Mouse (Mus musculus): Measurements from ENCODE around the gene Chrdl2. TPM values are rescaled to one million over a fixed set of nuclear protein-coding genes. Genes with fewer than 3 reads are reported as not detected.

The Chrdl2 gene
- polyA plus RNA-seq, 1 experiment from 2014 or later, result 0.72 TPM

GRCm38 (mm10) chr7:100017056-100017455 lies 11.1 kb downstream of the Chrdl2 start:
- Histone ChIP-seq H3K9me3 (ENCODE audit: control insufficient read depth, low read length) (no peaks in the 10 kb centered on the region), H3K27ac (ENCODE audit: low read depth, low read length) (no peak overlapping the region), H3K36me3 (ENCODE audit: control insufficient read depth, insufficient read depth, low read length) (no peaks in the 10 kb centered on the region), H3K9ac (replicated peaks; ENCODE audit: low read depth, low read length) (no peak overlapping the region), H3K4me2 (ENCODE audit: low read depth, low read length) (no peak overlapping the region), H3K4me1 (ENCODE audit: control insufficient read depth, insufficient read depth, low read length) (no peaks in the 10 kb centered on the region), H3K4me3 (ENCODE audit: low read depth, low read length) (no peak overlapping the region), H3K27me3 (ENCODE audit: control insufficient read depth, insufficient read depth, low read length) (no peaks in the 10 kb centered on the region)
- no peak for ATAC-seq (ENCODE audit: low read depth)
- 94% methylated on average over 8 of the region's 8 CpGs for WGBS

- H3K9ac ChIP-seq (replicated peaks; ENCODE audit: low read depth, low read length), result no peak overlapping the region
- H3K4me2 ChIP-seq (ENCODE audit: low read depth, low read length), result no peak overlapping the region
- H3K4me3 ChIP-seq (ENCODE audit: low read depth, low read length), result no peak overlapping the region
- H3K9me3 ChIP-seq (ENCODE audit: control insufficient read depth, low read length), result no peaks in the 10 kb centered on the region
- H3K36me3 ChIP-seq (ENCODE audit: control insufficient read depth, insufficient read depth, low read length), result no peaks in the 10 kb centered on the region
- H3K4me1 ChIP-seq (ENCODE audit: control insufficient read depth, insufficient read depth, low read length), result no peaks in the 10 kb centered on the region
- WGBS, result 73% methylated on average over 5 of the region's 5 CpGs
- no peak overlapping the region for H3K27ac ChIP-seq (ENCODE audit: low read depth, low read length)
- no peak for ATAC-seq (ENCODE audit: low read depth)
- H3K27me3 ChIP-seq (ENCODE audit: control insufficient read depth, insufficient read depth, low read length), result no peaks in the 10 kb centered on the region
These were observed 21.4 kb downstream of the Chrdl2 start for GRCm38 (mm10) chr7:100027353-100027752.

DNA sequence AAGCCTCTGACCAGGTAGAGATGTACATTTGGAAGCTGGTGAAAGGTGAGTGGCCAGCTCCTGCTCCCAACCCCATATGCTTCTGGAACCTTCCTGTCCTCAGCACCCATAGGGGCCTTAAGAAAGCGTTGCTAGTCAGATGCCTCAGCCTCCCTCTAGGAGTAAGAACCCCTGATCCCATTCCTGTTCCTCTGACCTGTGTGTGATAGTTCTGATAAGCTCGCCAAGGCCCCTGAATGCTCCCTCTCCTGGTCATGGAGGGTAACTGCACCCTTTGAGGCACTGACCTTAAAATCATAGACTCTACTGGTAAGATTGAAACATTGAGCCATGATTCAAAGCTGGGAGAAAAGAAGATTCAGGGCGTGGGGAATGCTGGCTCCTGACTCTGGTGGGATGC lies 23.3 kb downstream of the Chrdl2 start:
- ATAC-seq (ENCODE audit: low read depth), result no peak
- WGBS, result 36% methylated on average over 3 of the region's 3 CpGs

DNA sequence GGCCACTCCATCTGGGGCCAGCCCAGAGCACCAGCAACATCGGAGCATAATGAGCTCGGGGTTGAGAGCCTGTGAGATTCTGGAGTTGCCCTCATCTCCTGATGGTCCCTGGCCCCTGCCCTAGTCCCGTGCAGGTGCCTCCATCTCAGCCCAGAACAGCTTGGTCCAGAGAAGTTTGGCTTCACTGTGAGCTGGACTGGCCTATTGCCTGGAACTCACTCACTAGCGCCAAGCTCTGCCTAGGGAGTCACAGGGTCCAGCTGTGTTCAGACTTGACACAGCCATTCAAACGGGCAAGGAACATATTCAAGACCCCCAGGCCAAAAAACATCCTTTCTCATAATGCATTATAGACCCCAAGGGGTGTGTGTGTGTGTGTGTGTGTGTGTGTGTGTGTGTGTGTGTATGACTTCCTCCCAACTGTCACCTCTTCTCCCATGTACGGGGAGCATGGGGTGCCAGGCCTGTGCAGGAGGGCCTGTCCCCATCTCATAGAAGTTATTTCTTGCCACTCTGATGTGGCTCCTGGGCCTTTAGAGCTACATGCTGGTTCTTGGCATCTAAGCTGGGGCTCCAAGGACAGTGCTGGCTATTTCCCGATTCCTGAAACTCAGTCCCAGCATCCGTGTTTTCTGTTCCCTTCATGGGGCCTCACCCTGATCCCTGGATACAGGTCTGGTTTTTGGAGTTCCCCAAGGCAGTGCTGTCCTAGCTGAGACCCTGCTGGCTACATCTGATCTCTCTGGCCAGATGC lies 25.2 kb downstream of the Chrdl2 start:
- Histone ChIP-seq H3K9me3 (ENCODE audit: control insufficient read depth, low read length) (no peaks in the 10 kb centered on the region), H3K4me2 (ENCODE audit: low read depth, low read length) (no peak overlapping the region), H3K27ac (ENCODE audit: low read depth, low read length) (no peak overlapping the region), H3K27me3 (ENCODE audit: control insufficient read depth, insufficient read depth, low read length) (no peaks in the 10 kb centered on the region), H3K4me3 (ENCODE audit: low read depth, low read length) (no peak overlapping the region), H3K36me3 (ENCODE audit: control insufficient read depth, insufficient read depth, low read length) (no peaks in the 10 kb centered on the region), H3K4me1 (ENCODE audit: control insufficient read depth, insufficient read depth, low read length) (no peaks in the 10 kb centered on the region), H3K9ac (replicated peaks; ENCODE audit: low read depth, low read length) (no peak overlapping the region)
- no peak for ATAC-seq (ENCODE audit: low read depth)
- 86% methylated on average over 8 of the region's 8 CpGs for WGBS

More for the DNA sequence above, 23.3 kb downstream of the Chrdl2 start:
- Histone ChIP-seq H3K9me3 (ENCODE audit: control insufficient read depth, low read length) (no peaks in the 10 kb centered on the region), H3K4me3 (ENCODE audit: low read depth, low read length) (no peak overlapping the region), H3K36me3 (ENCODE audit: control insufficient read depth, insufficient read depth, low read length) (no peaks in the 10 kb centered on the region), H3K4me1 (ENCODE audit: control insufficient read depth, insufficient read depth, low read length) (no peaks in the 10 kb centered on the region), H3K9ac (replicated peaks; ENCODE audit: low read depth, low read length) (no peak overlapping the region), H3K27me3 (ENCODE audit: control insufficient read depth, insufficient read depth, low read length) (no peaks in the 10 kb centered on the region), H3K27ac (ENCODE audit: low read depth, low read length) (no peak overlapping the region), H3K4me2 (ENCODE audit: low read depth, low read length) (no peak overlapping the region)

- WGBS, result 69% methylated on average over 5 of the region's 5 CpGs
- Histone ChIP-seq H3K27ac (ENCODE audit: low read depth, low read length) (no peak overlapping the region), H3K36me3 (ENCODE audit: control insufficient read depth, insufficient read depth, low read length) (no peaks in the 10 kb centered on the region), H3K4me2 (ENCODE audit: low read depth, low read length) (no peak overlapping the region), H3K27me3 (ENCODE audit: control insufficient read depth, insufficient read depth, low read length) (no peaks in the 10 kb centered on the region), H3K4me1 (ENCODE audit: control insufficient read depth, insufficient read depth, low read length) (no peaks in the 10 kb centered on the region), H3K9ac (replicated peaks; ENCODE audit: low read depth, low read length) (no peak overlapping the region), H3K9me3 (ENCODE audit: control insufficient read depth, low read length) (no peaks in the 10 kb centered on the region), H3K4me3 (ENCODE audit: low read depth, low read length) (no peak overlapping the region)
- no peak for ATAC-seq (ENCODE audit: low read depth)
These were observed 27.7 kb downstream of the Chrdl2 start for GRCm38 (mm10) chr7:100033672-100034071.

- Histone ChIP-seq H3K4me1 (ENCODE audit: control insufficient read depth, insufficient read depth, low read length) (no peaks in the 10 kb centered on the region), H3K27ac (ENCODE audit: low read depth, low read length) (no peak overlapping the region), H3K4me2 (ENCODE audit: low read depth, low read length) (no peak overlapping the region), H3K36me3 (ENCODE audit: control insufficient read depth, insufficient read depth, low read length) (no peaks in the 10 kb centered on the region), H3K9ac (replicated peaks; ENCODE audit: low read depth, low read length) (no peak overlapping the region), H3K4me3 (ENCODE audit: low read depth, low read length) (no peak overlapping the region), H3K27me3 (ENCODE audit: control insufficient read depth, insufficient read depth, low read length) (no peaks in the 10 kb centered on the region), H3K9me3 (ENCODE audit: control insufficient read depth, low read length) (no peaks in the 10 kb centered on the region)
- ATAC-seq (ENCODE audit: low read depth), result no peak; the same call in 1 of the 2 replicates
- 53% methylated on average over 11 of the region's 11 CpGs for WGBS
These were observed 29.0 kb downstream of the Chrdl2 start for GRCm38 (mm10) chr7:100034815-100035463.

- Histone ChIP-seq H3K4me2 (ENCODE audit: low read depth, low read length) (no peak overlapping the region), H3K4me1 (ENCODE audit: control insufficient read depth, insufficient read depth, low read length) (no peaks in the 10 kb centered on the region), H3K27ac (ENCODE audit: low read depth, low read length) (no peak overlapping the region), H3K36me3 (ENCODE audit: control insufficient read depth, insufficient read depth, low read length) (no peaks in the 10 kb centered on the region), H3K9ac (replicated peaks; ENCODE audit: low read depth, low read length) (no peak overlapping the region), H3K9me3 (ENCODE audit: control insufficient read depth, low read length) (no peaks in the 10 kb centered on the region), H3K27me3 (ENCODE audit: control insufficient read depth, insufficient read depth, low read length) (no peaks in the 10 kb centered on the region), H3K4me3 (ENCODE audit: low read depth, low read length) (no peak overlapping the region)
- no peak for ATAC-seq (ENCODE audit: low read depth)
- 72% methylated on average over 7 of the region's 7 CpGs for WGBS
These were observed 30.1 kb downstream of the Chrdl2 start for GRCm38 (mm10) chr7:100036050-100036449.

DNA sequence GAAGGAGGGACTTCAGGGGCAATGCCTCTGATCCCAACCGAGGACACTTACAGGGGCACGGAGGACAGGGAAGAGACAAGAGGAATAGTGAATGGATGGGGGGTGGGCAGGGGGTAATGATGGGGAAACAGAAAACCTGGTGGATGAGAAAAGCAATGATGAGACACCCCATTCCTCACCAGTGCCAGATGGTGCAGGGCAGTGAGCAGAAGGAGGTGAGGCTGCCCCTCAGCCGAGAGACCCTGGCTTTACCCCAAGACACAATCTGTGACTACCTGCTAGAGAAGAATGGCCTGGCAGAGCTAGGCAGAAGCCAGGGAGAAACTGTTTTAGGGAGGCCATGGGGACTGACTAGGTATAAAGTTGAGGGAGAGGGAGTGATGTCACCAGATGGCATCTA lies 30.5 kb downstream of the Chrdl2 start:
- ATAC-seq (ENCODE audit: low read depth), result no peak
- H3K9me3 ChIP-seq (ENCODE audit: control insufficient read depth, low read length), result no peaks in the 10 kb centered on the region

GRCm38 (mm10) chr7:100042120-100042519 lies 36.1 kb downstream of the Chrdl2 start:
- no peaks in the 10 kb centered on the region for H3K9me3 ChIP-seq (ENCODE audit: control insufficient read depth, low read length)
- no peaks in the 10 kb centered on the region for H3K27me3 ChIP-seq (ENCODE audit: control insufficient read depth, insufficient read depth, low read length)
- no peak overlapping the region for H3K4me2 ChIP-seq (ENCODE audit: low read depth, low read length)
- H3K36me3 ChIP-seq (ENCODE audit: control insufficient read depth, insufficient read depth, low read length), result no peaks in the 10 kb centered on the region
- H3K4me1 ChIP-seq (ENCODE audit: control insufficient read depth, insufficient read depth, low read length), result no peaks in the 10 kb centered on the region
- no peak overlapping the region for H3K27ac ChIP-seq (ENCODE audit: low read depth, low read length)
- 17% methylated on average over 31 of the region's 31 CpGs for WGBS
- H3K4me3 ChIP-seq (ENCODE audit: low read depth, low read length), result no peak overlapping the region
- no peak for ATAC-seq (ENCODE audit: low read depth)
- H3K9ac ChIP-seq (replicated peaks; ENCODE audit: low read depth, low read length), result no peak overlapping the region

More for the DNA sequence above, 30.5 kb downstream of the Chrdl2 start:
- Histone ChIP-seq H3K4me2 (ENCODE audit: low read depth, low read length) (no peak overlapping the region), H3K9ac (replicated peaks; ENCODE audit: low read depth, low read length) (no peak overlapping the region), H3K4me3 (ENCODE audit: low read depth, low read length) (no peak overlapping the region), H3K4me1 (ENCODE audit: control insufficient read depth, insufficient read depth, low read length) (no peaks in the 10 kb centered on the region), H3K27ac (ENCODE audit: low read depth, low read length) (no peak overlapping the region), H3K36me3 (ENCODE audit: control insufficient read depth, insufficient read depth, low read length) (no peaks in the 10 kb centered on the region), H3K27me3 (ENCODE audit: control insufficient read depth, insufficient read depth, low read length) (no peaks in the 10 kb centered on the region)
- 61% methylated on average over 3 of the region's 3 CpGs for WGBS

All from neural tube, embryonic 14.5 days (tissue).